Mouse (Mus musculus): ENCODE measurements at regions not wholly inside any gene's neighbourhood (a gene's known extent, or its start where the extent isn't known, plus 50 kb on each side); places are given as distances from the start of the nearest gene placed in this dataset.

- no peak for TF ChIP-seq POLR2A (IDR thresholded peaks at IDR 0.05; ENCODE audit: extremely low read depth, insufficient read depth, low read length)
- TF ChIP-seq CTCF (IDR thresholded peaks at IDR 0.05; ENCODE audit: extremely low read depth, insufficient read depth, low read length): no peak
Measured at GRCm38 (mm10) chr8:128017171-128017570, 341.2 kb upstream of the Nrp1 start.

Measured in cortical plate, adult 2 months (tissue).